ENCODE assay signal across 10 mouse cellular contexts in the genomic region with DNA sequence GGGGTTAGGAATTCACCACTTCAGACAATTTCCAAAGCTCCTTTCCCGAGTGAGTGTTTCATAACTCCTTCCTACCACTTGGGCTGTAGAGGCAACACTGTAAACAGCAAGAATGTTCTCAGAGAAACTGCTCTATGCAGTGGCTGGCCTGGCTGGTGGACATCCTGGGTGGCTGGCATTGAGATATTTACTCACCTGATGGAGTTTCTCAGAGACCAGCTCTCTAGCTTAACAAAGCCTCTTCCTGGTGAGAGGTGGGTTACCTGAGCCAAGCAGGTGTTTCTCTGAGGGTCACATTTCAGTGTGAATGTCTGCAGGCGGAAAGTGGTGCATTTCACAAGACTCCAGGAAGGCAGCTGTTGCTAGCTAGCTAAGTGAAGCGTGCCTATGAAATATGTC.
DNase-seq lines count a peak whose midpoint lies in the region; ATAC-seq lines count a peak whose summit lies in the region.
"Had no signal": no experiment of that assay in that cellular context is flagged by ENCODE, and none has a peak within 500 bp of the region (broad histone marks: within the 10 kb centered on the region; RNA-seq: fewer than 3 reads in every experiment).

No protein-coding gene starts in this region.

- H3K4me2 ChIP-seq in heart, embryonic 11.5 days = no peak overlapping the region
- H3K4me2 ChIP-seq in hindbrain, embryonic 15.5 days = peak overlapping the region; percentile 61
- H3K4me2 ChIP-seq in midbrain, embryonic 14.5 days (ENCODE audit: low read length) = peak overlapping the region; percentile 65

- peak; percentile 88 for DNase-seq in heart, adult 11 months
- peak; percentile 55 to 62 for DNase-seq in cerebellum, postnatal 25 days
- DNase-seq in midbrain, embryonic 14.5 days = no peak
- no peak for DNase-seq in thymus, postnatal 36 days
- no peak for DNase-seq in frontal cortex, adult 2 months (ENCODE audit: extremely low spot score in 1 of 2, low spot score in 1 of 2)
- DNase-seq: adrenal gland, postnatal 14 days; kidney, postnatal 4 days had no signal

- 59% methylated on average over 3 of the region's 3 CpGs for WGBS in heart, embryonic 11.5 days (ENCODE audit: insufficient replicate concordance)
- 31% methylated on average over 3 of the region's 3 CpGs for WGBS in hindbrain, embryonic 15.5 days
- WGBS in midbrain, embryonic 14.5 days = 56% methylated on average over 3 of the region's 3 CpGs

- peaks cover 38% of the 10 kb centered on the region for H3K4me1 ChIP-seq in heart, embryonic 11.5 days (ENCODE audit: control insufficient read depth, insufficient read depth, low read length)
- H3K4me1 ChIP-seq in hindbrain, embryonic 15.5 days (replicated peaks) = peaks cover 43% of the 10 kb centered on the region
- peaks cover 38% of the 10 kb centered on the region for H3K4me1 ChIP-seq in midbrain, embryonic 14.5 days (ENCODE audit: control insufficient read depth, insufficient read depth, low read length)

- no peak overlapping the region for H3K27ac ChIP-seq in heart, embryonic 11.5 days (ENCODE audit: low read depth, low read length)
- peak overlapping the region; percentile 98 for H3K27ac ChIP-seq in hindbrain, embryonic 15.5 days (replicated peaks)
- peak overlapping the region; percentile 97 for H3K27ac ChIP-seq in midbrain, embryonic 14.5 days (replicated peaks; ENCODE audit: low read depth, low read length)

- H3K36me3 ChIP-seq in heart, embryonic 11.5 days (ENCODE audit: control insufficient read depth, insufficient read depth, low read length) = no peaks in the 10 kb centered on the region
- H3K36me3 ChIP-seq in hindbrain, embryonic 15.5 days = no peaks in the 10 kb centered on the region
- no peaks in the 10 kb centered on the region for H3K36me3 ChIP-seq in midbrain, embryonic 14.5 days (ENCODE audit: control insufficient read depth, insufficient read depth, low read length)

- no peak overlapping the region for H3K9ac ChIP-seq in heart, embryonic 11.5 days (ENCODE audit: low read depth, low read length)
- H3K9ac ChIP-seq in hindbrain, embryonic 15.5 days = peak overlapping the region; percentile 73
- peak overlapping the region; percentile 65 for H3K9ac ChIP-seq in midbrain, embryonic 14.5 days (replicated peaks; ENCODE audit: low read length)

- H3K27me3 ChIP-seq in heart, embryonic 11.5 days (ENCODE audit: control insufficient read depth, insufficient read depth, low read length) = no peaks in the 10 kb centered on the region
- no peaks in the 10 kb centered on the region for H3K27me3 ChIP-seq in hindbrain, embryonic 15.5 days
- no peaks in the 10 kb centered on the region for H3K27me3 ChIP-seq in midbrain, embryonic 14.5 days (ENCODE audit: control insufficient read depth, insufficient read depth, low read length)

- no peaks in the 10 kb centered on the region for H3K9me3 ChIP-seq in heart, embryonic 11.5 days (replicated peaks; ENCODE audit: control insufficient read depth, low read length)
- H3K9me3 ChIP-seq in hindbrain, embryonic 15.5 days = no peaks in the 10 kb centered on the region
- H3K9me3 ChIP-seq in midbrain, embryonic 14.5 days (ENCODE audit: control insufficient read depth, low read length) = no peaks in the 10 kb centered on the region

- no peak overlapping the region for H3K4me3 ChIP-seq in heart, embryonic 11.5 days (ENCODE audit: low read depth, low read length)
- H3K4me3 ChIP-seq in hindbrain, embryonic 15.5 days = peak overlapping the region; percentile 58
- H3K4me3 ChIP-seq in midbrain, embryonic 14.5 days (replicated peaks; ENCODE audit: low read depth, low read length) = peak overlapping the region; percentile 47

- no peak for ATAC-seq in heart, embryonic 11.5 days (replicated peaks; ENCODE audit: insufficient number of reproducible peaks, low FRiP score, low TSS enrichment)
- no peak for ATAC-seq in hindbrain, embryonic 15.5 days (ENCODE audit: low FRiP score, low read depth)
- no peak for ATAC-seq in midbrain, embryonic 14.5 days (ENCODE audit: low FRiP score, low TSS enrichment)
- no peak for ATAC-seq in monocyte, adult 5-6 weeks (replicated peaks; ENCODE audit: insufficient number of reproducible peaks, low FRiP score, low TSS enrichment, poor library complexity, severe bottlenecking)

Comparison
In these comparisons a context has a peak if more than half of its experiments do, and no peak if none do; other contexts are left out.
1. DNase-seq: peak in heart, adult 11 months (single experiment) and cerebellum, postnatal 25 days (2 of 2); none in midbrain, embryonic 14.5 days (single experiment), thymus, postnatal 36 days (0 of 2) and frontal cortex, adult 2 months (0 of 2).